Mouse (Mus musculus) CH12.LX (cell line): ENCODE results near the gene Cntrl.
A peak's percentile ranks its signal among the peaks of the same experiment; 100 is the strongest.

Experiments
- BHLHE40 ChIP-seq: IDR thresholded peaks from 2 replicates; pipeline ENCODE4 v1.6.1; 2011; ENCODE audit warnings: mild to moderate bottlenecking, low read depth, low read length, improper control_type of control experiment
- POLR2A ChIP-seq: IDR thresholded peaks from 2 replicates; pipeline ENCODE4 v1.6.1; 2011; ENCODE audit warnings: low read depth, mild to moderate bottlenecking, improper control_type of control experiment, low read length

- TF ChIP-seq BHLHE40 (peak; percentile 74), POLR2A (0 out of 2 replicates have a peak, but pooled peaks have one; percentile 16)
Measured at GRCm38 (mm10) chr2:35153844-35154554, 44.7 kb downstream of the Cntrl start.
